Mouse (Mus musculus) layer of hippocampus, postnatal 36 days (tissue): Measurements from ENCODE around the gene Naglu. TPM values are rescaled to one million over a fixed set of nuclear protein-coding genes. Genes with fewer than 3 reads are reported as not detected.
"Not testable (repeated sequence)": the region's sequence is repeated elsewhere in the genome, so short reads cannot be mapped to it uniquely, and the experiment has no call there.

Experiments used
- DNase-seq, 2 experiments: peaks; one replicate each; pipeline ENCODE4 v3.0.0; 2022
- microRNA-seq, 2 experiments: library from miRNA; unstranded; fragments of <30 nt; microRNA quantifications; one replicate each; pipeline ENCODE4 v1.2.0; 2021
- total RNA-seq, 2 experiments: library from RNA; stranded (reverse); gene quantifications; 2 replicates each; pipeline ENCODE4 v1.2.3; 2021

The Naglu gene
- total RNA-seq, 2 experiments from 2014 or later: 7.2 to 9.1 TPM

DNA sequence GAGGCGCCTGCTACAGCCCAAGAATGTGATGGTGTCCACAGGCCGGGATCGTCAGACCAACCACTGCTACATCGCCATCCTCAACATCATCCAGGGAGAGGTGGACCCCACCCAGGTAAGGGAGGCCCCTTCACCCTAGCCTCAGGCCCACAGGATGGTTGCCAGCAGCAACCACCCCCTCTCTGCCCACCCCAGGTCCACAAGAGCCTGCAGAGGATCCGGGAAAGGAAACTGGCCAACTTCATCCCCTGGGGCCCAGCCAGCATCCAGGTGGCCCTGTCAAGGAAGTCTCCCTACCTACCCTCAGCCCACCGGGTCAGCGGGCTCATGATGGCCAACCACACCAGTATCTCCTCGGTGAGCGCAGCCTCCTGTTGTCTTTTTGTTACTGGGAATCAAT is 55.2 kb downstream of the Naglu start:
- DNase-seq: not testable (repeated sequence)

DNA sequence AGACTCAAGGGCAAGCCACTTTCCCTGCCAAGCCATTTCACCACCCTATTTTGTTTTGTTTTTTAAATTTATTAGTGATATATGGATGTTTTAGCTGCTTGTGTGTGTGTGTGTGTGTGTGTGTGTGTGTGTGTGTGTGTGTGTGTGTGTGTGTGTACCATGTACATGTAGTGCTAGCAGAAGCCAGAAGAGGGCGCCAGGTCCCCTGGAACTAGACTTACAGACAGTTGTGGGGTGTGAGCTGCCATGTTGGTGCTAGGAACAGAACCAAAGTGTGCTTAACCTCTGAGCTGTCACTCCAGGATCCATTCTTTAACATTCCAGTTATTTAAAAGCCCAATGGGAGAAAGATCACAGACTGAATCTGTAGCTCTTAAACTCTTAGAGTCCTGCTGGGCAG is 57.3 kb downstream of the Naglu start:
- no peak for DNase-seq

Small RNA genes within 50 kb of the gene (microRNA-seq; reads per million reads assigned to microRNA genes)
- gene Mir6928: 1.2 to 1.3 reads per million in 2 experiments

Other genes starting within 250 kb of the Naglu start
- gene Stat5b, start 219.3 kb upstream of the Naglu start, total RNA-seq: 10 to 100 TPM; 11.7 to 12.7 TPM
- 1 to 10 TPM; 1.1 to 1.5 TPM for gene Stat5a, start 210.7 kb upstream of the Naglu start, total RNA-seq
- 10 to 100 TPM; 34.2 to 44.7 TPM for gene Stat3, start 130.5 kb upstream of the Naglu start, total RNA-seq
- 10 to 100 TPM; 12.4 to 14.5 TPM for gene Cavin1, start 99.1 kb upstream of the Naglu start, total RNA-seq
- gene Atp6v0a1, start 60.6 kb upstream of the Naglu start, total RNA-seq: 100 to 1,000 TPM; 464 to 482 TPM
- gene Hsd17b1, start 8.4 kb downstream of the Naglu start, total RNA-seq: 1 to 10 TPM in 1 of 2 experiments, under 1 TPM in 1; 0.67 to 1.7 TPM
- 10 to 100 TPM; 27.0 to 28.0 TPM for gene Coasy, start 12.6 kb downstream of the Naglu start, total RNA-seq
- gene Mlx, start 17.3 kb downstream of the Naglu start, total RNA-seq: 10 to 100 TPM; 42.1 to 53.7 TPM
- 1 to 10 TPM; 3.6 to 3.9 TPM for gene Psmc3ip, start 25.4 kb downstream of the Naglu start, total RNA-seq
- 10 to 100 TPM; 58.7 to 61.1 TPM for gene Retreg3, start 49.9 kb downstream of the Naglu start, total RNA-seq
- 10 to 100 TPM; 39.7 to 41.8 TPM for gene Tubg1, start 49.9 kb downstream of the Naglu start, total RNA-seq
- 10 to 100 TPM; 39.9 to 40.7 TPM for gene Tubg2, start 85.9 kb downstream of the Naglu start, total RNA-seq
- 100 to 1,000 TPM; 168 to 169 TPM for gene Cntnap1, start 100.5 kb downstream of the Naglu start, total RNA-seq
- 10 to 100 TPM; 12.5 to 14.8 TPM for gene Plekhh3, start 101.3 kb downstream of the Naglu start, total RNA-seq
- not detected for gene Ccr10, start 105.4 kb downstream of the Naglu start, total RNA-seq
- gene Ezh1, start 156.5 kb downstream of the Naglu start, total RNA-seq: 10 to 100 TPM; 65.9 to 77.2 TPM
- gene Ramp2, start 176.0 kb downstream of the Naglu start, total RNA-seq: 10 to 100 TPM; 63.7 to 68.0 TPM
- gene Vps25, start 183.7 kb downstream of the Naglu start, total RNA-seq: 10 to 100 TPM; 63.0 to 66.0 TPM
- gene Wnk4, start 190.6 kb downstream of the Naglu start, total RNA-seq: 1 to 10 TPM; 6.4 to 8.3 TPM
- under 1 TPM; 0.58 to 0.67 TPM for gene Cntd1, start 209.0 kb downstream of the Naglu start, total RNA-seq
- gene Coa3, start 209.1 kb downstream of the Naglu start, total RNA-seq: 100 to 1,000 TPM in 1 of 2 experiments, 10 to 100 TPM in 1; 96.7 to 113 TPM
- 100 to 1,000 TPM; 217 to 238 TPM for gene Becn1, start 232.3 kb downstream of the Naglu start, total RNA-seq
- gene Psme3, start 246.2 kb downstream of the Naglu start, total RNA-seq: 100 to 1,000 TPM; 121 to 122 TPM